Comparison of ENCODE assay signal across 20 mouse cellular contexts in genomic region chr3:116148676-116149075, GRCm38 (mm10). TPM values are rescaled to one million over a fixed set of nuclear protein-coding genes. Genes with fewer than 3 reads are reported as not detected.
DNase-seq lines count a peak whose midpoint lies in the region; ATAC-seq and TF ChIP-seq lines count a peak whose summit lies in the region.
"Had no signal": no experiment of that assay in that cellular context is flagged by ENCODE, and none has a peak within 500 bp of the region (broad histone marks: within the 10 kb centered on the region; RNA-seq: fewer than 3 reads in every experiment).

No protein-coding gene starts in this region.

- H3K9ac ChIP-seq in midbrain, embryonic 13.5 days (replicated peaks), result no peak overlapping the region
- H3K9ac ChIP-seq in midbrain, embryonic 11.5 days (ENCODE audit: low read length), result no peak overlapping the region
- no peak overlapping the region for H3K9ac ChIP-seq in lung, postnatal 0 days (replicated peaks; ENCODE audit: low read depth)
- H3K9ac ChIP-seq: forebrain, embryonic 13.5 days; forebrain, postnatal 0 days; hindbrain, embryonic 12.5 days had no signal

- no peak overlapping the region for H3K4me3 ChIP-seq in midbrain, embryonic 13.5 days (replicated peaks)
- H3K4me3 ChIP-seq in midbrain, embryonic 11.5 days (ENCODE audit: low read depth, low read length), result no peak overlapping the region
- H3K4me3 ChIP-seq in lung, postnatal 0 days (ENCODE audit: low read depth, low read length), result no peak overlapping the region
- H3K4me3 ChIP-seq: embryonic facial prominence, embryonic 10.5 days; forebrain, embryonic 13.5 days; hindbrain, embryonic 12.5 days had no signal

- no peak for DNase-seq in midbrain, embryonic 11.5 days (ENCODE audit: low spot score, missing footprints)
- peak; percentile 23 for DNase-seq in lung, postnatal 0 days (ENCODE audit: low spot score)
- peak; percentile 61 for DNase-seq in lung, postnatal 36 days
- no peak for DNase-seq in urinary bladder, postnatal 36 days (ENCODE audit: low spot score in 2 of 2)
- DNase-seq in right cerebral cortex, postnatal 14 days, result no peak
- DNase-seq: adrenal gland, adult 8-10 months; adrenal gland, postnatal 36 days; B cell, adult 2 months; cerebellum, adult 2 months; cerebellum, postnatal 10 days; forebrain, postnatal 0 days; gastrocnemius, postnatal 25 days; heart, postnatal 10 days; heart, postnatal 4 days had no signal

- no peaks in the 10 kb centered on the region for H3K9me3 ChIP-seq in midbrain, embryonic 13.5 days
- no peaks in the 10 kb centered on the region for H3K9me3 ChIP-seq in midbrain, embryonic 11.5 days (ENCODE audit: control insufficient read depth, low read length)
- H3K9me3 ChIP-seq in lung, postnatal 0 days (ENCODE audit: low read length), result no peaks in the 10 kb centered on the region
- H3K9me3 ChIP-seq: embryonic facial prominence, embryonic 10.5 days; forebrain, embryonic 13.5 days; G1E; hindbrain, embryonic 12.5 days had no signal

- H3K27me3 ChIP-seq in midbrain, embryonic 13.5 days, result no peaks in the 10 kb centered on the region
- H3K27me3 ChIP-seq in midbrain, embryonic 11.5 days (ENCODE audit: control insufficient read depth, insufficient read depth, low read length), result no peaks in the 10 kb centered on the region
- no peaks in the 10 kb centered on the region for H3K27me3 ChIP-seq in lung, postnatal 0 days (replicated peaks; ENCODE audit: insufficient read depth, low read length)
- H3K27me3 ChIP-seq: forebrain, embryonic 13.5 days; hindbrain, embryonic 12.5 days had no signal

- no peak overlapping the region for H3K27ac ChIP-seq in midbrain, embryonic 13.5 days
- no peak overlapping the region for H3K27ac ChIP-seq in midbrain, embryonic 11.5 days (ENCODE audit: low read depth, low read length)
- H3K27ac ChIP-seq in lung, postnatal 0 days (ENCODE audit: low read length), result no peak overlapping the region
- H3K27ac ChIP-seq: embryonic facial prominence, embryonic 10.5 days; forebrain, embryonic 13.5 days; hindbrain, embryonic 12.5 days had no signal

- H3K4me2 ChIP-seq in midbrain, embryonic 13.5 days (replicated peaks), result 0 out of 2 replicates have a peak overlapping the region, but pooled peaks have one; percentile 9
- H3K4me2 ChIP-seq in midbrain, embryonic 11.5 days, result no peak overlapping the region
- no peak overlapping the region for H3K4me2 ChIP-seq in lung, postnatal 0 days (replicated peaks; ENCODE audit: low read depth, low read length)
- H3K4me2 ChIP-seq: hindbrain, embryonic 12.5 days had no signal

- WGBS in midbrain, embryonic 13.5 days, result 78% methylated on average over 9 of the region's 9 CpGs
- WGBS in midbrain, embryonic 11.5 days, result 79% methylated on average over 9 of the region's 9 CpGs
- WGBS in lung, postnatal 0 days, result 40% methylated on average over 9 of the region's 9 CpGs

- no peak for TF ChIP-seq EP300 in lung, postnatal 0 days (IDR thresholded peaks at IDR 0.05)

- TF ChIP-seq CTCF in lung, postnatal 0 days (IDR thresholded peaks at IDR 0.05), result no peak

- 0 out of 2 replicates have a peak, but pooled peaks have one; percentile 20 for ATAC-seq in midbrain, embryonic 13.5 days
- ATAC-seq in midbrain, embryonic 11.5 days (ENCODE audit: low FRiP score), result no peak
- peak; percentile 40 for ATAC-seq in lung, postnatal 0 days
- ATAC-seq: CD4-positive, CD25-positive, alpha-beta regulatory T cell, adult 4 months; forebrain, postnatal 0 days had no signal

- H3K4me1 ChIP-seq in midbrain, embryonic 13.5 days (replicated peaks), result peaks cover 15% of the 10 kb centered on the region
- H3K4me1 ChIP-seq in midbrain, embryonic 11.5 days (ENCODE audit: control insufficient read depth, insufficient read depth, low read length), result peaks cover 6% of the 10 kb centered on the region
- no peaks in the 10 kb centered on the region for H3K4me1 ChIP-seq in lung, postnatal 0 days (ENCODE audit: insufficient read depth, low read depth, low read length)
- H3K4me1 ChIP-seq: hindbrain, embryonic 12.5 days had no signal

- H3K36me3 ChIP-seq in midbrain, embryonic 13.5 days, result no peaks in the 10 kb centered on the region
- H3K36me3 ChIP-seq in midbrain, embryonic 11.5 days (ENCODE audit: control insufficient read depth, insufficient read depth, low read length), result no peaks in the 10 kb centered on the region
- H3K36me3 ChIP-seq in lung, postnatal 0 days (ENCODE audit: insufficient read depth, low read length), result no peaks in the 10 kb centered on the region
- H3K36me3 ChIP-seq: embryonic facial prominence, embryonic 10.5 days; G1E; hindbrain, embryonic 12.5 days had no signal

RNA-seq across cellular contexts. Expression of gene Vcam1, which starts 19.2 kb away (rescaled TPM):
- 38.5 and 44.4 TPM in 2 replicates for polyA plus RNA-seq in midbrain, embryonic 13.5 days (2015; fragmentation: Nextera tagmentation; extraction: Ambion mirVana)
- polyA plus RNA-seq in midbrain, embryonic 11.5 days (2014; fragmentation: Nextera tagmentation; extraction: Ambion mirVana), result 54.2 and 62.9 TPM in 2 replicates
- polyA plus RNA-seq in lung, postnatal 0 days (2015; fragmentation: Nextera tagmentation; extraction: Ambion mirVana), result 54.1 and 55.0 TPM in 2 replicates
- polyA plus RNA-seq: G1E had no signal

Comparison
In these comparisons a context has a peak if more than half of its experiments do, and no peak if none do; other contexts are left out.
1. DNase-seq: peak in lung, postnatal 0 days (single experiment) and lung, postnatal 36 days (single experiment); none in midbrain, embryonic 11.5 days (single experiment), urinary bladder, postnatal 36 days (0 of 2) and right cerebral cortex, postnatal 14 days (single experiment).